Mouse (Mus musculus) left cerebral cortex, postnatal 25 days (tissue): ENCODE measurements around the gene Ppp4r3b. TPM values are rescaled to one million over a fixed set of nuclear protein-coding genes. Genes with fewer than 3 reads are reported as not detected.

Experiments
- DNase-seq, 2 experiments: peaks; one replicate each; pipeline ENCODE4 v3.0.0; 2022; ENCODE audit warnings: low spot score in 2 of 2, mixed read lengths in 1 of 2
- intact Hi-C: fragments of 180-260 bp; cut with DNase I; formaldehyde crosslinking; loops from one replicate; pipeline ENCODE4 v1.15.1; 2025
- total RNA-seq, 2 experiments: library from RNA; stranded (reverse); gene quantifications; 2 replicates each; pipeline ENCODE4 v1.2.3; 2021

Ppp4r3b gene
- total RNA-seq: 10 to 100 TPM; 57.7 to 60.1 TPM

- intact Hi-C loops: loop anchor here (2.0 to 10.0 kb wide), 2 partner anchors 42 to 522 kb away; partner anchors contain the start of genes Pnpt1 and Rtn4
- peak; percentile 98 to 99 for DNase-seq
These were observed at the start of gene Ppp4r3b for GRCm38 (mm10) chr11:29172563-29173124. Ppp4r3b (plus strand) TSS chr11:29172890.

- no peak for DNase-seq
- intact Hi-C loops: loop anchor here (2.0 to 10.0 kb wide), 4 partner anchors 43 to 1815 kb away; partner anchors contain the start of gene Ppp4r3b
These were observed 42.8 kb upstream of the Ppp4r3b start for GRCm38 (mm10) chr11:29129862-29130384.

- DNase-seq: peak; percentile 92 to 96
- intact Hi-C loops: loop anchor here (2.0 to 10.0 kb wide), 4 partner anchors 42 to 1814 kb away; partner anchors contain the start of gene Ppp4r3b
These were observed 42.0 kb upstream of the Ppp4r3b start, which contains the start of gene Pnpt1 for GRCm38 (mm10) chr11:29130385-29131355. Pnpt1 (plus strand) TSS chr11:29130744.

- no peak for DNase-seq
- intact Hi-C loops: no loop called here
These were observed 32.0 kb upstream of the Ppp4r3b start for GRCm38 (mm10) chr11:29140671-29141070.

GRCm38 (mm10) chr11:29148901-29149300, 23.8 kb upstream of the Ppp4r3b start:
- intact Hi-C loops: no loop called here
- no peak for DNase-seq

GRCm38 (mm10) chr11:29163569-29163968, 9.1 kb upstream of the Ppp4r3b start:
- no peak for DNase-seq
- intact Hi-C loops: no loop called here

- intact Hi-C loops: loop anchor here (2.0 to 10.0 kb wide), 2 partner anchors 41 to 523 kb away; partner anchors contain the start of genes Pnpt1 and Rtn4
- DNase-seq: peak; percentile 71 to 76
These were observed 715 bp upstream of the Ppp4r3b start for GRCm38 (mm10) chr11:29171959-29172391.

- peak in 1 of 2 experiments; percentile 51 for DNase-seq
- intact Hi-C loops: loop anchor here (2.0 to 10.0 kb wide), 2 partner anchors 42 to 522 kb away; partner anchors contain the start of genes Pnpt1 and Rtn4
These were observed 488 bp downstream of the Ppp4r3b start for GRCm38 (mm10) chr11:29173125-29173631.

GRCm38 (mm10) chr11:29173706-29174436, 1.2 kb downstream of the Ppp4r3b start:
- intact Hi-C loops: loop anchor here (2.0 to 10.0 kb wide), 2 partner anchors 43 to 521 kb away; partner anchors contain the start of genes Pnpt1 and Rtn4
- no peak for DNase-seq

GRCm38 (mm10) chr11:29179319-29179718, 6.6 kb downstream of the Ppp4r3b start:
- no peak for DNase-seq
- intact Hi-C loops: loop anchor here (10.0 kb wide), 1 partner anchor 515 kb away; the partner anchor contains the start of gene Rtn4

- DNase-seq: peak in 1 of 2 experiments; percentile 39
- intact Hi-C loops: no loop called here
These were observed 8.0 kb downstream of the Ppp4r3b start for GRCm38 (mm10) chr11:29180657-29181056.

- no peak for DNase-seq
- intact Hi-C loops: no loop called here
These were observed 9.1 kb downstream of the Ppp4r3b start for GRCm38 (mm10) chr11:29181751-29182150.

GRCm38 (mm10) chr11:29188981-29189380, 16.3 kb downstream of the Ppp4r3b start:
- DNase-seq: no peak
- intact Hi-C loops: no loop called here

GRCm38 (mm10) chr11:29203653-29204052, 31.0 kb downstream of the Ppp4r3b start:
- DNase-seq: no peak
- intact Hi-C loops: no loop called here

- DNase-seq: no peak
- intact Hi-C loops: no loop called here
These were observed 37.1 kb downstream of the Ppp4r3b start for GRCm38 (mm10) chr11:29209774-29210173.

- DNase-seq: no peak
These were observed 43.5 kb downstream of the Ppp4r3b start for GRCm38 (mm10) chr11:29216196-29216595.

GRCm38 (mm10) chr11:29219055-29219454, 46.4 kb downstream of the Ppp4r3b start:
- DNase-seq: no peak
- intact Hi-C loops: no loop called here

More at GRCm38 (mm10) chr11:29216196-29216595, 43.5 kb downstream of the Ppp4r3b start:
- intact Hi-C loops: no loop called here

GRCm38 (mm10) chr11:29222310-29222709, 49.6 kb downstream of the Ppp4r3b start:
- intact Hi-C loops: no loop called here
- no peak for DNase-seq

GRCm38 (mm10) chr11:29224754-29225153, 52.1 kb downstream of the Ppp4r3b start:
- intact Hi-C loops: no loop called here

More at GRCm38 (mm10) chr11:29224754-29225153, 52.1 kb downstream of the Ppp4r3b start:
- DNase-seq: no peak
